Mouse (Mus musculus): ENCODE results near the gene 1700049E17Rik2.
"Not testable (repeated sequence)": the region's sequence is repeated elsewhere in the genome, so short reads cannot be mapped to it uniquely, and the experiment has no call there.

DNA sequence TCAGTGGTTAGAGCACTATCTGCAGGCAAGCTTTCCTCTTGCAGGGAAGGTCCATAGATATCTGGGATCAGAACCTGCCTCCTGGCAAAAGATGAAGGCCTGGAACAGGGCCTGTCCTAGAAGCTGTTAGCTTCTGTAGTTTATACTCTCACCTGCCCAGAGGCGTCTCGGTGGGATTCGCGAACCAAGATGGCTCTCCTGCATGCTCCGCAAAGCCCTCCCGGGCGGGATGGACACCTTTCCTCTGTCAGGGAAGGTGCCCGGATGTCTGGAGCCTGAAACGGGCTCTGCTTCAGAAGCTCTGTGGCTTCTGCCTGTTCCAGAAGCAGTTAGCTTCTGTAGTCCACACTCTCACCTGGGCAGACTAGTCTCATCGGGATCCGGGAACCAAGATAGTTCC is 57.1 kb downstream of the 1700049E17Rik2 start:
- TF ChIP-seq TAL1, GATA1 (IDR thresholded peaks at IDR 0.05; ENCODE audit: low read length): not testable (repeated sequence)

Measured in erythroblast, embryonic 14.5 days (primary cell).